Mouse (Mus musculus): Measurements from ENCODE around the gene Mok. TPM values are rescaled to one million over a fixed set of nuclear protein-coding genes. Genes with fewer than 3 reads are reported as not detected.
A peak's percentile ranks its signal among the peaks of the same experiment; 100 is the strongest.
"Not testable (repeated sequence)": the region's sequence is repeated elsewhere in the genome, so short reads cannot be mapped to it uniquely, and the experiment has no call there.

Mok gene
- under 1 TPM; 0.65 to 0.78 TPM for total RNA-seq (2021)
- long read RNA-seq, experiment 1 = 0 reads
- long read RNA-seq, experiment 2 = 0 reads

DNA sequence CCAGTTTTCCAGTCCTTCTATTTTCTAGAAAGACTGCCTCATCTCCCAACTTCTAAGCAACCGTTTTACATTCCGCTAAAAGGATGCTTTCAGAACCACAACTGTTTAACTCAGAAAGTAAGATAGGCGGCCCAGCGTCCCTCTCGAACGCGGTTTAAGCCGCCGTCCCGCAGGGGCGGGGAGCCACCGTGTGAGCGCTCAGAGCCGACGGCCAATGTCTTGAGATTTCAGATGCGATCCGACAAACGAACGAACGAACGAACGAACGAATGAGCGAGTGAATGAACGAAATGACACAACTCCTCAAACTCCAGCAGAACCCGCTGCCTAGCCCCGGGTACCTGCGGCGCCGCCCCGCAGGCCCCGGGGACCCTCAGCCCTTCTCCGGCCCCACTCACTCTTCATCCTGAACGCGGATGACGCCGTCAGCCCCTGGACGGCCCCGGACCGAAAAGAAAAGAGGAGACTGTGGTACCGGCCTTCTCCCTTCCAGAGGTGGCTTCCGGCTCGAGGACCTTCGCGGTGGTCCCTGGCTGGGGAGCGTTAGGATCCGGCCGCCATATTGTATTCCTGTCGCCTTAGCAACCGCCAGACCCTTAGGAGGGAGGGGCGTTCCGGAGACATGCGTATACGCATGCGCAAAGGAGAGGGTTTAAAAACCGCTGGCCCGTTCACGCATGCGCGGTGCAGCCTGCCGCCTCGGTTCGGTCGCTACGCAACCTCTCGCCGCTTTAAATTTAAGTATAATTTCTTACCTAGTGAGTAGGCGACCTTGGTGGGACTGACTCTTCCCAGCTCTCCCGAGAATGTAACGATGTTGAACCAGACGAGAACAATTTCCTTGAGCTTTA lies at the start of gene Mok:
TSS of gene Mok (minus strand) at position 592 of the 851 bp plus-strand sequence.
- intact Hi-C loops (cut with DNase I) = loop anchor here (5.0 kb wide), 4 partner anchors 103 to 423 kb away; partner anchors contain the start of genes Ppp2r5c and Wdr20
- peak; percentile 97 to 98 for DNase-seq

DNA sequence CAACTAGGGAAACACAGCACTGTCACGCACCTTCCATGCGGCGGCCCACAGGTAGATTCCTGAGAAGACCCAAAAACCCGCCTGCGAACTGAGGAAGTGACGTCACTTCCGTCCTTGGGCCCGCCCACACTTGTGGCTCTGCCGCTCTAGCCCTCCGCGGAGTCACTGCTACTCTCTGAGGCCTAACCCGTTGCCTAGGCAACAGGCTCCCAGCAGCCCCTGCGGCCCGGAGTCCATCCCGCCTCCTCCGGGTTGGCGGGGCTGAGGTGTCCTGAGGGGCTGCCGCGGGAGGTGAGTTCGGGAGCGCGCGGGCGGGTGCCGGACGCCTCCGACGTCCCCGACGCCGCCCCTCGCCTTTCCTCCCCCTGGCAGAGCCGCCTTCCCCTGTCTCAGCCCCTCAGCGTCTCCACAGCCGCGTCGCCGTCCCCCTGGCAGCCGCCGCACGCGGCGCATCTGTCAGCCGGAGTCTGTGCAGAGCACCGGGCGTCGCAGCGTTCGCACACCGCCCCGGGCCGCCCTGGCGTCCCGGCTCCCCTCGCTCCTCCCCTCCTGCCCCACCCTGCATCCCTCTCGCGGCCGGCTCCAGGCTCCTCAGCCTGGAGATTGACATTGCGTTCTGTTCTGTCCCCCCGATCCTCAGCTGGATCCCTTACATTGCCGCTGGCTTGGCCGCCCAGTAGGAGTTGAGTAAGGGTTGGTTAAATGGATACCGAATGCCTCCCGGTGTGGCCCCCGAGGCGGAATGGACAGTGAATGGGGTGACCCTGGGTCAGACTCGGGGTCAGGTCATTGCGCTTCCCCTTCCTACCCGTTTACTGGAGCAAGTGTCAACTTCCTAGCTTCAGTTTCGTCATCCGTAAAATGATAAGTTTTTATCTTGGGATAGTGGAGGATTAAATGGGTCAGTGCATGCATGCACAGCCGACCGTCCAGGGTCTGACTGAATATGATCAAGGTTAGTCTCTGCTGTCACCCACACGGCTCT lies 48.6 kb upstream of the Mok start, which contains the start of the genes Cinp and Tecpr2:
TSS of gene Cinp (minus strand) at position 110 of the 985 bp plus-strand sequence.
TSS of gene Tecpr2 (plus strand) at position 229 of the 985 bp plus-strand sequence.
- intact Hi-C loops (cut with DNase I) = no loop called here
- DNase-seq = peak; percentile 94 to 95

DNA sequence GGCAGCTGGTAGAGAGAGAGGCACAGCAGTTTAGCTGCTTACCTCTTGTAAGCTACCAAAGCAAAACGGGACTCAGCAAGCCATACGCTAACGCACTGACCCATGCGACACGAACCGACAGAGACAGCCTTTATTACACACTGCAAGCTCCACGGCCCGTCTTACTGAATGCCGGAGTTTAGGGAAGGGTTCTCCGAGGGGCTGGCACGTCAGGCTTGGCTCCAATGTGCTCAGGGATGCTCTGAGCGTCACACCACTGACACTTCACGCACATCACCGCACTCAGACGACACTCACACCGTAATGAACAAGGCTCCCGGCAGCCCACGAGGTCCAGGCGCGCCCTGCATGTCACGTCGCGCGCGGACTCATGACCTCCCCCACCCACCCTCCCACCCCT lies 47.9 kb upstream of the Mok start:
- DNase-seq = no peak
- intact Hi-C loops (cut with DNase I) = no loop called here

DNA sequence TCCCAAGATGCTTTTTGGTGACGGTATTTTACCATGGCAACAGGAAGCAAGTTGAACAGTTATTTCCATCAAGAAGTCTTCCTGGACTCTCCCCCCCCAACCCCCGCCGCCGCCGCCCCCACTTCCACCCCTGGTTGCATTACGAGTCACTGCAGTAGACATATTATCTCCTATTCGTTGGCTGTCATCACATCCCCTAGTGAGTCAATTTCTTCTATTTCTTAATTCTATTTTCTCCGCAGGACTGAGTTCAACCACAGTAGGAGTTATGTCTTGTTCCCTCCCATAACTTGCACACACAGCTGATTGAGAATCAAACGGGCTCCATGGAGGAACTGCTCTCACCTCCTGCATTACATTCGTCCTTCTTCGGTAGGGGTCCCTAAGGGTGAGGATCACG lies 47.4 kb upstream of the Mok start:
- DNase-seq = no peak
- intact Hi-C loops (cut with DNase I) = no loop called here

DNA sequence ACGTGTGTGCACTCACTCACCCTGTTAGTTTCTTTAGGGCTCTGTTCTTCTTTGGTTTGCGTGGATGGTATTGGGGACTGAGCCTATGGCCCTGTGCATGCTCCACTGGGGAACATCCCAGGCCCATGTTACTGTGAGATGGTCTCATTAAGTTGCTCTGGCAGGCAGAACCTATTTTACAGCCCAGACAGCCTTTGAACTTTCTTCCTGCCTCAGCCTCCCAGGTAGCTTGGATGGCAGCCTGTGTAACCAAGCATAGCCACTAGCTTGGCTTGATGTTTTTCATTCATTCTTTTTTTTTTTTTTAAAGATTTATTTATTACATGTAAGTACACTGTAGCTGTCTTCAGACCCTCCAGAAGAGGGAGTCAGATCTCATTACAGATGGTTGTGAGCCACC lies 44.5 kb upstream of the Mok start:
- DNase-seq = no peak
- intact Hi-C loops (cut with DNase I) = no loop called here

DNA sequence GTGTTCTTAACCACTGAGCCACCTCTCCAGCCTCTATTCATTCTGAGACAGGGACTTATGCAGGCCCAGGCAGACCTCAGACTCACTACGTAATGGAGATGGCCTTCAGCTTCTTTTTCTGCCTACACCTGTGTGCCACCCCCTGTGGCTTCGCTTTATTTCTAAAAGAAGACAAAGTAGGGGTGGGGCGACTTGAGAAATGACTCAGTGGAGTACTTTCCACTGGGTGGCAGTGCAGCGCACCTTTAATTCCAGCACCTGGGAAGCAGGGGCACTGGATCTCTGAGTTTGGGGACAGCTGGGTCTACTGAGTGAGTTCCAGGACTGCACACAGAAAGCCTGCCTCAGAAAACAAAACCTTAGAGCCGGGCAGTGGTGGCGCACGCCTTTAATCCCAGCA lies 41.6 kb upstream of the Mok start:
- intact Hi-C loops (cut with DNase I) = no loop called here
- DNase-seq = peak in 1 of 2 experiments; percentile 8

DNA sequence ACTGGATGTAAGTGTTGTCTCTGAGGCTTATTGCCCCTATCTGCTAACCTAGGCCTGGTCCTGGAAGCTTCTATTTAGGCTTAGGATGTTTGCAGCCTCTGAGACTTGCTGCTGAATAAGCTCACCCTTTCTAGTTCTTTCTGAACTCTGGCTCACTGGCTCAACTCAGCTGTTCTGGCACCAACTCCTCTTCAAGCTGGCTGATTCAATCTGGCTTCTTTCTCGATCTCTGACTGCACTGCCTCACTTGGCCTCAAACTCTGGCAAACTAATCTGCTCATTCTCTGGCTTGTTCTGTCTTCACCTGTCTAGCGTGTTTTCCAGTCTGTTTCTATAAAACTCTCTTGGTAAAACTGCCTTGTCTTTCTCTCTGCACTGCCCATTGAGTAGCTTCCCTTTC lies 34.6 kb upstream of the Mok start:
- DNase-seq = no peak
- intact Hi-C loops (cut with DNase I) = no loop called here

DNA sequence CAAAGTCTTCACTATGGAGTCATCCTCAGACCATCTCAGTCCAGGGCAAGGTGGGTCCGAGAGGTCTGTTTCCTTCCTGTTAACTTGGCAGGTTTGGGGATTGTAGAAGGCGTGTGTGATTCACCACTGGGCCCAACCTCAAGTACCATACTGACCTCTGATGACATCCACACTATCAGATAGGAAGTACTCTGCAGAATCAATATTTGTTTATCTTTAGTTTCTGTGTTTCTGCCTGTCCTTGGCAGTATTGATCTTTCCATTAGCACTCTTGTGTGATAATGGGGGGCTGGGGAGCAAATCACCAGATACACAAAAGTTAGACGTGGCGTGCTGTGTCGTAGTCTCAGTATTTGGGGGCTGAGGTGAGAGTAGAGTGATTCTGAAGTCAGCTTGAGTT lies 30.5 kb upstream of the Mok start:
- no peak for DNase-seq
- intact Hi-C loops (cut with DNase I) = no loop called here

DNA sequence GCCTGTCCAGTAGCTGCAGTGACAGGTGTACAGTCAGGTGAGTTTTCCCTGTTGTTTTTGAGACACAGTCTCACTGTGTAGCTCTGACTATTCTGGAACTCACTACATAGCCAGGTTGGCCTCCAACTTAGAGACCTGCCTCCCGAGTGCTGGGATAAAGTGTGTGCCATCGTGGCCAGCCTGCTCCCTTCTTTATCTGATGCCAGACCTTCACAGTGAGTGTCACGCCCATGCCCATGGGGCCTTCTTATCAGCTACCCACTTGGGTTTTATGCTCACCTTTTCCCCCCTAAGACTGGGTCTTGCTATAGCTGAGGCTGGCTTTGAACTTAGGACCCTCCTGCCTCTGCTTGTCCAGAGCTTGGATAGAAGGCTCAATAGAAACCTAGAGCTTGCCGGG lies 29.4 kb upstream of the Mok start:
- intact Hi-C loops (cut with DNase I) = no loop called here
- DNase-seq = no peak

DNA sequence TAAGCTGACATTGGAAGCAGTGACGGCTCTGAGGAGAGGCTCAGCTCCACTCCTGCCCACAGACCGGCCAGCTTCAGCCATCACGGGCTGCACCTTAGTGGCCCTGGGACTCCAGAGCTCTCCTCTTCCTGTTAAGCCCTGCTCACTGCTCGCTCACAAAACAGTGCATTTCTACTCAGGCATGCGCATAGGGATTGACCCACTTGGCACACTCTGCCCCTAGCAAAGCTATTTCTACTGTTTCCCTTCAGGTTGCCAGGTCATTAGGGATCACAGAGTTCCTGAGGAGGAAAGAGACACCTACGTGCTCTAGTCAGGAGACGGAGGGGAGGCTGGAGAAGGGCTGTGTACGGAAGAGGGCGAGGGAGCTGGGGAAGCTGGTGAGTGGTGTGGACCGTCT lies 25.2 kb upstream of the Mok start:
- DNase-seq = no peak
- intact Hi-C loops (cut with DNase I) = no loop called here

DNA sequence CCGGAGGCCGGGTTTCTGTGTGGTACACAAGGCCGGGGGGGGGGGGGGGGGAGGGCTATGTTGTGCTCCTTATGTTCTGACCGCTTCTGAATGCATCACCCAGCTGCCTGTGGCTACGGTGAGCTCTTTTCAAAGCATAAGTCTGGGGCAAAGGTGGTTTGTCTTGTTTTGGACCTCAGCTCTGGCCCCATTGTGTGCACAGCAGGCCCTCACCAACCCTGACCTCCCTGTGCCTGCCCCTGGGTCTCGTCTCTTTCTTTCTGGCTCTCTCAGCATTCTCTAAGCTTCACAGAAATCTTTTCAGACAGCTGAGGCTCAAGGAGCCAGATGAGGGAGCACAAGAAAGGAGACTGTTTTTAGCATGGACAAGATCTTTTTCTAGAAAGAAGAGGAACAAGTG lies 24.8 kb upstream of the Mok start:
- intact Hi-C loops (cut with DNase I) = no loop called here
- DNase-seq = no peak

DNA sequence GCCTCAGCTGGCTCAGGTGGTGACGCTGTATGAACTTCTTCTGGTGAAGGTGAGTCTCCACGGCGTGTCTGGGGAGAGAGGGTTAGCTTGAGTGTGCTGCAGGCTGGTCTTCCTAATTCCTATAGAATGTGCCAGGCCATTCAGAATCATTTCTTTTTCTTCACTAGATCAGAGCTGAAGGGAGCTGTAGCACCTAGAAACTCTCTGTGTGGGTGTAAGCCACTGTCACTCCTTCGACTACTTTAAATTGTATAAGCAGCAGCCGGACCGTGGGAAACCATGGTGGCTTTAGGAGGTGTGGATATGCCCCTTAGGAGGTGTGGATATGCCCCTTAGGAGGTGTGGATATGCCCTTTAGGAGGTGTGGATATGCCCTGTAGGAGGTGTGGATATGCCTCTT lies 23.3 kb upstream of the Mok start:
- no peak for DNase-seq
- intact Hi-C loops (cut with DNase I) = no loop called here

DNA sequence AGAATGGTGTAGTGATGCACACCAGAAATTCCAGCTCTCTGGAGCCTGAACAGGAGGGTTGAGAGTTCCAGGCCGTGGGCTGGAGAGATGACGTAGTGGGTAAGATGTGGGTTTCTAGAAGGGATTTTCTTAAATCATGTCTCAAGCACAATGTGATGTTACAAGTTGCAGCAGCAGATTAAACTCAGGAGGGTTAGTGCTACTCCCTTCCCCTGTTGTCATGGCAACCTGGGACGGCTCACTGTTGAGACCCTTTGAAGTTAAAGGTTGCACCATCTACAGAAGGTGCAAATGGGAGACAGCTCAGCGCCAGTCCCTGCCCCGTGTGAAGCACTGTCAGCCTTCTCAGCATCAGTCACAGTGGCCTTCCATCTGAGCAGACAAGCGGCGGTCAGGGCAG lies 20.5 kb upstream of the Mok start:
- intact Hi-C loops (cut with DNase I) = no loop called here
- DNase-seq = no peak

DNA sequence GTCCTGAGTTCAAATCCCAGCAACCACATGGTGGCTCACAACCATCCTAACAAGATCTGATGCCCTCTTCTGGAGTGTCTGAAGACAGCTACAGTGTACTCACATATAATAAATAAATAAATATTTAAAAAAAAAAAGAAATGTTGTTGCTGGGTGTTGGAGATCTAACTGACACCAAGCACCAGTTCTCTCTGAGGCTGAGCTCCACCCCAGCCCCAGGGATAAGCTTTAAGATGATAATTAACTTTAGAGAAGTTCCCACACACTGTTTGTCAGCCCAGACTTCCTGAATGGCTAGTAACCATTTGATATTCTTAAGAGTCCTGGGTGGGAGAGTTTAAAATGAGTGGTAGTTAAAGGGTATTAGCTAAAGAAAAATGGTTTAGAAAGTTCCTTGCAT lies 19.6 kb upstream of the Mok start:
- intact Hi-C loops (cut with DNase I) = no loop called here
- DNase-seq = no peak

DNA sequence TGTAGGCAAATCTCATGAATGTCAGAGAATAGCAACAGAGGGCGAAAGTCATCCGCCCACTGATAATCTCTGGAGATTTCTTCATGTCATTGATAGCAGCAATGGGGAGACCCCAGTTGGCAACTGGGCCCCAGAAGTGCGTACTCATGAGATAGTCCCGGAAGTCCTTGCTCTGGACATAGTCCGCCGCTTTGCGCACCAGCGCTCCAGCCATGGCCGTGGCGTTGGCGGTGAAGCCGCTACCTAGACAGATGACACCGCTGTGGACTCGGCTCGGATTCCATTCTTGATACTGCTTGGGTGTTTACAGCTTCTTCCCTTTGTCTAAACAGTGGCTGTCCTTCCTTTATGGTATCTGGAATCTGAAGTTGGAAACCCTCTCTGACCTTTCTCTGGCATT lies 17.9 kb upstream of the Mok start:
- DNase-seq; intact Hi-C loops (cut with DNase I): not testable (repeated sequence)

DNA sequence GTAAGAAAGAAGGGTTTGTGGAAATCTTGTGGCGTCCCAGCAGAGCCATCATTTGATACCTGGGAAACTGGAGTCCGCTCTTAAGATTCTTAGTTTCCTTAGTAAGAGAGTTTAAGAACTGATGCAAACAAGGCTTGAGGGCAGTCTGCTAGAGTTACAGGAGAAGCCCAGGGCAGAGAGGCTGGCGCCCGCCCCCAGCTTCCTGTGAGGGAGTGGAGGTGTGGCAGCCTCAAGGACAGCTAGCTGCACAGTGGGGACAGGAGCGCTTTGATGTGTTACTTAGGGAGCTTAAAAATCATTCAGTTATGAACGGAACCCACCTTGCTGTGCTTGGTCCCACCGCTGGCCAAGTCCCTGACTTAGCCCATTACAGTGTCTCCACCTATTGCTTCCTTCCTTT lies 16.5 kb upstream of the Mok start:
- intact Hi-C loops (cut with DNase I) = no loop called here

DNA sequence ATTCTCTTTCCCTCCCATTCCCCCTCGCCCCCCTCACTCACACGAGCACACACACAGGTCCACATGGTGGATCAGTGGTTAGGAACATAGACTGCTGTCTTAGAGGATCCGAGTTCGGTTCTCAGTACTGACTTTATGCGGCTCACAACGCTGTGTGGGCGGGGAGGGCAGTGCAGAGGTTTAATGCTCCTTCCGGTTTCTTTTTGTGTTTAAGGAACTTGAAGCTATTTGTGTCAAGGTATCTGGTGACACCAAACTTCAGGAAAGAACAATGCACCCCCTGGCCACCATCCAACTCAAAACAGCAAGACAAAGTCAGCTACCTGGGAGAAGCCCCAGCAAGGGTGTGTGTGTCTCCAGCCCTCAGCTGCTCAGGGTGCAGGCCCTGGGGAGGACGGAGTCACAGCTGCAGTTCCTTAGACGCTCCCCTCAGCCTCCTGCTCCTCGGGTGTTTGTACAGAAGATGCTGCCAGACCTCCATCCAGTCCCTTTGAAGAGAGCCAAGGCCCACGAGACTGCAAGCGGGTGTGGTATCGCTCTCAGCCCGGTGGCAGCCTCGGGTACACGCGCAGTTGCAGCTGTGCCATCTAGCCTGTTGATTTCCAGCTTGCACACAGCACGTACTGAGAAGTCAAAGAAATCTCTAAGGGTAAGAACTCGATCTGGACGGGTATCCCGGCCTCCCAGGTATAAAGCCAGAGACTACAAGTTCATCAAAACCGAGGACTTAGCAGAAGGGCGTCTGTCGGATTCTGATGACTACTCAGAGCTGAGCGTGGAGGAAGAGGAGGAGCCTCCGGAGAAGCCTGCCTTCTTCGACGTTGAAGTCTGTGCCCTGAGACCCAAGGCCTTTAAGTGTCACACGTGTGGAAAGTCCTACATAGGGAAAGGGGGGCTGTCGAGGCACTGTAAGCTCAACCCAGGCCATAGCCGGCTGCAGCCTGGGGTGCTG lies 14.3 kb upstream of the Mok start:
- intact Hi-C loops (cut with DNase I) = no loop called here
- DNase-seq = no peak

More for the DNA sequence above, 16.5 kb upstream of the Mok start:
- no peak for DNase-seq

DNA sequence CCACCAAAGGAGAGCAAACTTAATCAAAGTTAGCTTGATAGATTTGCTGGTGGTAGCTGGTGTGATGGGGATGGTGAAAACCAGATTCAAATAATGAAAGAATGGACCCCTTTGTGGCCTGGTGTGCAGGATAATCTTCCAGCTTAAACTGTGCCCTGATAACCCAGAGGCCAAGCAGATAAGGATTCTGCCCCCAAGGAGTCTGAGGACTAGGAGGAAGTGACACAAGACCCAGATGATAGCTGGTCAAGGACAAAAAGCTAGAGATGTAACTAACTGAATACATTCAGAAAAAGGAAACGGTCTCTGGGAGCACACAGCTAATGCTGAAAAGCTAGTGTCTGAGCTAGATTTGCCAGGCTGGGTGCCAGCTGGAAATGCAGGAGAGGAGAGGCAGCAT lies 11.2 kb upstream of the Mok start:
- intact Hi-C loops (cut with DNase I) = no loop called here
- DNase-seq = no peak

DNA sequence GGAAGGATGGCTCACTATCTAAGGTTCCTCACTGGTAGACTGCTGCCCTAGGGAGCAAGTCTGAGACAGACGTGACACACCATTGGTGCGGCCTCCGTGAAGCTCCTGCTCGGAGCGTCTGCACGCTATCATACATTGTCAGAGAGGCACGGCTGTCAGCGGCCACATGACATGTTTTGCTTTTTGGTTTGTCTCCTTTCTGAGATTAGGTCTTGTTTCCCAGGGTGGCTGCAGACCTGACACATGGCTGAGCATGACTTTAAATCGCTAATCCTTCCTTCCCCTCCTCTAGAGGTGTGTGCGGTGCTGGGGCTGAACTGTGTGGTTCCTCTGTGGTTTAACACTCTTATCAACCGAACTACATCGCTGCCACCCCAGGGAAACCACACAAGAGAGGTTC lies 10.7 kb upstream of the Mok start:
- intact Hi-C loops (cut with DNase I) = no loop called here
- no peak for DNase-seq

DNA sequence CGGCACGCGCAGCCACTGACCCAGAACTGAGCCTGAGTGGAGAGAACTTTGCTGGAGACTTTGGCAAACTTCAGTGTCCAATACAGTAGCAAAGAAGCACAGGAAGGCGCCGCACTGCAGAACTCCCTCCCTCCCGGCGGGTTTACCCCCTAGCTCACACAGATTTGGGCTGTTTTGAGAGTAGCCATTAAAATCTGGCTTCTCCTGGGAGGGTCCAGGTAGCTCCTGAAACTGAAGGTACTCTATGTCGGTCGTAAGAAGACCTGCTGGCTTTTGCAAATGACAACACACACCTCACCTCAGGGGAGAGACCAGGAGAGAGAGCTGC lies 10.2 kb upstream of the Mok start:
- no peak for DNase-seq
- intact Hi-C loops (cut with DNase I) = no loop called here

Data from heart, postnatal 14 days (tissue).